Mouse (Mus musculus): ENCODE measurements around the gene Eif2b2. TPM values are rescaled to one million over a fixed set of nuclear protein-coding genes. Genes with fewer than 3 reads are reported as not detected.

Eif2b2 gene
- polyA plus RNA-seq, 1 experiment, result 342 TPM

- Histone ChIP-seq H3K4me3 (peak overlapping the region; percentile 89), H3ac (ENCODE audit: control insufficient read depth, insufficient read length) (peak overlapping the region; percentile 37), H3K4me2 (ENCODE audit: low read depth) (peak overlapping the region; percentile 89), H3K27me3 (ENCODE audit: control insufficient read depth, insufficient read depth, insufficient read length) (no peaks in the 10 kb centered on the region), H3K79me2 (ENCODE audit: control insufficient read depth, insufficient read depth) (peaks cover 22% of the 10 kb centered on the region), H3K36me3 (ENCODE audit: control insufficient read depth, insufficient read depth) (peaks cover 37% of the 10 kb centered on the region)
- no peak for TF ChIP-seq USF1 (IDR thresholded peaks at IDR 0.05; ENCODE audit: low read depth)
These were observed 617 bp downstream of the Eif2b2 start for GRCm38 (mm10) chr12:85219905-85220290.

GRCm38 (mm10) chr12:85227227-85227626 lies 7.9 kb downstream of the Eif2b2 start:
- Histone ChIP-seq H3K36me3 (ENCODE audit: control insufficient read depth, insufficient read depth) (peaks cover 45% of the 10 kb centered on the region), H3K27me3 (ENCODE audit: control insufficient read depth, insufficient read depth, insufficient read length) (no peaks in the 10 kb centered on the region), H3ac (ENCODE audit: control insufficient read depth, insufficient read length) (no peak overlapping the region), H3K4me2 (ENCODE audit: low read depth) (peak overlapping the region; percentile 97), H3K4me3 (peak overlapping the region; percentile 2), H3K79me2 (ENCODE audit: control insufficient read depth, insufficient read depth) (no peaks in the 10 kb centered on the region)
- TF ChIP-seq MYOG (IDR thresholded peaks at IDR 0.05; ENCODE audit: control insufficient read depth in 1 of 3, insufficient read depth in 1 of 3, insufficient read length in 2 of 3, low read depth in 2 of 3), result peak; percentile 86 to 95 (median 87)
- TF ChIP-seq POLR2A (IDR thresholded peaks at IDR 0.05; ENCODE audit: insufficient read length, low read depth), result no peak
- peak; percentile 68 for TF ChIP-seq POLR2AphosphoS2 (IDR thresholded peaks at IDR 0.05; ENCODE audit: insufficient read length, low read depth)
- peak; percentile 59 for TF ChIP-seq SRF (IDR thresholded peaks at IDR 0.05; ENCODE audit: control insufficient read depth, insufficient read length, low read depth)
- peak; percentile 96 to 99 (median 98) for TF ChIP-seq MYOD1 (IDR thresholded peaks at IDR 0.05; ENCODE audit: control insufficient read depth in 1 of 3, insufficient read length in 2 of 3, low read depth in 2 of 3)
- TF ChIP-seq TCF3 (IDR thresholded peaks at IDR 0.05; ENCODE audit: insufficient read length, low read depth), result peak; percentile 90
- no peak for TF ChIP-seq CEBPB (IDR thresholded peaks at IDR 0.05; ENCODE audit: insufficient read depth, poor library complexity, severe bottlenecking)
- no peak for TF ChIP-seq REST (IDR thresholded peaks at IDR 0.05; ENCODE audit: insufficient read depth, insufficient read length)
- TF ChIP-seq MAX (IDR thresholded peaks at IDR 0.05; ENCODE audit: low read depth), result peak; percentile 37
- no peak for TF ChIP-seq USF1 (IDR thresholded peaks at IDR 0.05; ENCODE audit: low read depth)
- TF ChIP-seq TCF12 (IDR thresholded peaks at IDR 0.05; ENCODE audit: insufficient read depth, poor library complexity, severe bottlenecking), result peak; percentile 90

DNA sequence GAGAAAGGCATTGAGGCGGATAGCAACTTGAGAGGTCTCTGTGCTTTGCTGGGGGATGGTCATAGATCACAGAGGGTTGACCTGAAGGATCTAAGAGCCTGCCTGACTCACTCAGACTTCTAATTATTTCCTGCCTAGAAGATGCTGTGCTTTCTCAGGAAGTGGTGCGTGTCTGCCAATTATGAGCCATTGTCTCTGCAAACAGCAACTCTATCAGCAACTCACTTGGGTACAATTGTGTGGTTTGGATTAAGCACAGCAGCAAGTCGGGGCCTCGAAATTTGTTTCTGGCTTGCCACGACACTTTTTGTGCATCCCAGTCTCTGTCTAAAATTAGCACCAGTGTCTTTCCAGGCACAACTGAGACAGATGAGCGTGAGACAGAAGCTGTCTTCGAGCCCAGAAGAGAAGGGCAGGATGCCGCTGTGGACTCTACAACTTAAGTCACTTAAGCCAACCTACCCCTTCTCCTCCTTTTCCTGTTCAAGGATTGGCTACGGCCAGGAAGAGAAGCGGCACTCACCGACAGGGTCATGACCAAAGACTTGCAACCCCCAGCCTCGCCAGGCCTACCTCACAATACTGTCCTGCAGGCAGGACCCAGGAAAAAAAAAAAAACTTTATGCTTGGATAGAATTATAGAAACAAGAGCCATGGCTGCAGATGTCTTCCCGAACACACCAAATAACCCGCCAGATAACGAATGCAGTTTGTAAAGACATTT lies 8.8 kb downstream of the Eif2b2 start:
- Histone ChIP-seq H3K79me2 (ENCODE audit: control insufficient read depth, insufficient read depth) (no peaks in the 10 kb centered on the region), H3K4me3 (peak overlapping the region; percentile 2), H3ac (ENCODE audit: control insufficient read depth, insufficient read length) (no peak overlapping the region), H3K36me3 (ENCODE audit: control insufficient read depth, insufficient read depth) (peaks cover 37% of the 10 kb centered on the region), H3K4me2 (ENCODE audit: low read depth) (peak overlapping the region; percentile 97), H3K27me3 (ENCODE audit: control insufficient read depth, insufficient read depth, insufficient read length) (no peaks in the 10 kb centered on the region)
- TF ChIP-seq TCF3 (IDR thresholded peaks at IDR 0.05; ENCODE audit: insufficient read length, low read depth) (no peak), SRF (IDR thresholded peaks at IDR 0.05; ENCODE audit: control insufficient read depth, insufficient read length, low read depth) (no peak), REST (IDR thresholded peaks at IDR 0.05; ENCODE audit: insufficient read depth, insufficient read length) (no peak), POLR2AphosphoS2 (IDR thresholded peaks at IDR 0.05; ENCODE audit: insufficient read length, low read depth) (no peak), MAX (IDR thresholded peaks at IDR 0.05; ENCODE audit: low read depth) (no peak), TCF12 (IDR thresholded peaks at IDR 0.05; ENCODE audit: insufficient read depth, poor library complexity, severe bottlenecking) (no peak), MYOG (IDR thresholded peaks at IDR 0.05; ENCODE audit: control insufficient read depth in 1 of 3, insufficient read depth in 1 of 3, insufficient read length in 2 of 3, low read depth in 2 of 3) (no peak)

GRCm38 (mm10) chr12:85233376-85234358 lies 14.4 kb downstream of the Eif2b2 start:
- no peaks in the 10 kb centered on the region for H3K79me2 ChIP-seq (ENCODE audit: control insufficient read depth, insufficient read depth)
- H3K4me3 ChIP-seq, result no peak overlapping the region
- peak overlapping the region; percentile 47 for H3K4me2 ChIP-seq (ENCODE audit: low read depth)
- TF ChIP-seq POLR2A (IDR thresholded peaks at IDR 0.05; ENCODE audit: insufficient read length, low read depth), result no peak
- no peaks in the 10 kb centered on the region for H3K36me3 ChIP-seq (ENCODE audit: control insufficient read depth, insufficient read depth)
- H3ac ChIP-seq (ENCODE audit: control insufficient read depth, insufficient read length), result no peak overlapping the region
- no peaks in the 10 kb centered on the region for H3K27me3 ChIP-seq (ENCODE audit: control insufficient read depth, insufficient read depth, insufficient read length)

DNA sequence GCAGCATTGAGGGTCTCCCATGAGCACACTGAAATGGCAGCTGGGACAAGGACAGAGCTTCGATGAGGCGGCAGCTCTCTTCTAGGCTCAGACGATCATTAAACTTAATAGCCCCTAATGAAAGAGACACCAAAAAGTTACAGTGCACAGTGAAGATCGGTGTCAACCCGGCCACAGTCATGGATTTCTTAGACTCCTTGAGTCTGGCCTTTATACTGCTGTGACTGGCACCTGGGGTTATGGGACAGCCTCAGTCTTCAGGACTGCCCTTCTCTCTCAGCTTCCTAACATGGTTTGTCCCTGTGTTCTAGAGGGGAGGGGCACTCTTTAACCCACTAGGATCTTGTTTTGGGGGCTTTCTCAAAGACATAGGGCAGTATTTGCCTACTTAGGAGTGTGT lies 18.3 kb downstream of the Eif2b2 start:
- Histone ChIP-seq H3K27me3 (ENCODE audit: control insufficient read depth, insufficient read depth, insufficient read length) (no peaks in the 10 kb centered on the region), H3K4me3 (no peak overlapping the region), H3K79me2 (ENCODE audit: control insufficient read depth, insufficient read depth) (no peaks in the 10 kb centered on the region), H3ac (ENCODE audit: control insufficient read depth, insufficient read length) (no peak overlapping the region), H3K4me2 (ENCODE audit: low read depth) (no peak overlapping the region), H3K36me3 (ENCODE audit: control insufficient read depth, insufficient read depth) (no peaks in the 10 kb centered on the region)
- TF ChIP-seq MYOD1 (IDR thresholded peaks at IDR 0.05; ENCODE audit: control insufficient read depth in 1 of 3, insufficient read length in 2 of 3, low read depth in 2 of 3) (no peak), POLR2A (IDR thresholded peaks at IDR 0.05; ENCODE audit: insufficient read length, low read depth) (no peak), MYOG (IDR thresholded peaks at IDR 0.05; ENCODE audit: control insufficient read depth in 1 of 3, insufficient read depth in 1 of 3, insufficient read length in 2 of 3, low read depth in 2 of 3) (no peak), E2F4 (IDR thresholded peaks at IDR 0.05; ENCODE audit: insufficient read depth) (no peak), MAX (IDR thresholded peaks at IDR 0.05; ENCODE audit: low read depth) (no peak), REST (IDR thresholded peaks at IDR 0.05; ENCODE audit: insufficient read depth, insufficient read length) (no peak)

Measured in myocyte (in vitro differentiated cells).